Mouse (Mus musculus): ENCODE results near the gene Taf8. TPM values are rescaled to one million over a fixed set of nuclear protein-coding genes. Genes with fewer than 3 reads are reported as not detected.

Gene Taf8
- polyA plus RNA-seq, 1 experiment from 2014 or later, result 29.6 TPM

- no peaks in the 10 kb centered on the region for H3K9me3 ChIP-seq (ENCODE audit: control insufficient read depth, low read length)
- H3K4me3 ChIP-seq (ENCODE audit: low read depth, low read length), result no peak overlapping the region
- DNase-seq (ENCODE audit: low spot score) (no peak), ATAC-seq (replicated peaks; ENCODE audit: low FRiP score) (no peak)
- H3K27me3 ChIP-seq (ENCODE audit: control insufficient read depth, insufficient read depth, low read length), result no peaks in the 10 kb centered on the region
- H3K27ac ChIP-seq (ENCODE audit: low read depth, low read length), result no peak overlapping the region
- 83% methylated on average over 8 of the region's 8 CpGs for WGBS
- H3K36me3 ChIP-seq (ENCODE audit: control insufficient read depth, insufficient read depth, low read length), result no peaks in the 10 kb centered on the region
- no peak overlapping the region for H3K4me2 ChIP-seq (ENCODE audit: low read depth, low read length, severe bottlenecking)
- no peak overlapping the region for H3K9ac ChIP-seq (ENCODE audit: low read length)
- H3K4me1 ChIP-seq (replicated peaks; ENCODE audit: control insufficient read depth, insufficient read depth, low read length), result no peaks in the 10 kb centered on the region
Observed at GRCm38 (mm10) chr17:47454675-47455074, 47.4 kb downstream of the Taf8 start.

GRCm38 (mm10) chr17:47452886-47453285, 49.2 kb downstream of the Taf8 start:
- H3K27me3 ChIP-seq (ENCODE audit: control insufficient read depth, insufficient read depth, low read length), result no peaks in the 10 kb centered on the region
- WGBS, result 52% methylated on average over 7 of the region's 7 CpGs
- H3K36me3 ChIP-seq (ENCODE audit: control insufficient read depth, insufficient read depth, low read length), result no peaks in the 10 kb centered on the region
- H3K4me1 ChIP-seq (replicated peaks; ENCODE audit: control insufficient read depth, insufficient read depth, low read length), result no peaks in the 10 kb centered on the region
- DNase-seq (ENCODE audit: low spot score) (no peak), ATAC-seq (replicated peaks; ENCODE audit: low FRiP score) (no peak)
- no peak overlapping the region for H3K27ac ChIP-seq (ENCODE audit: low read depth, low read length)
- no peak overlapping the region for H3K4me2 ChIP-seq (ENCODE audit: low read depth, low read length, severe bottlenecking)
- no peak overlapping the region for H3K9ac ChIP-seq (ENCODE audit: low read length)
- H3K9me3 ChIP-seq (ENCODE audit: control insufficient read depth, low read length), result no peaks in the 10 kb centered on the region
- H3K4me3 ChIP-seq (ENCODE audit: low read depth, low read length), result no peak overlapping the region

- no peak for DNase-seq (ENCODE audit: low spot score)
- Histone ChIP-seq H3K4me2 (ENCODE audit: low read depth, low read length, severe bottlenecking) (no peak overlapping the region), H3K36me3 (ENCODE audit: control insufficient read depth, insufficient read depth, low read length) (no peaks in the 10 kb centered on the region), H3K9ac (ENCODE audit: low read length) (no peak overlapping the region), H3K9me3 (ENCODE audit: control insufficient read depth, low read length) (no peaks in the 10 kb centered on the region), H3K4me1 (replicated peaks; ENCODE audit: control insufficient read depth, insufficient read depth, low read length) (no peaks in the 10 kb centered on the region), H3K27me3 (ENCODE audit: control insufficient read depth, insufficient read depth, low read length) (no peaks in the 10 kb centered on the region), H3K27ac (ENCODE audit: low read depth, low read length) (no peak overlapping the region), H3K4me3 (ENCODE audit: low read depth, low read length) (no peak overlapping the region)
- ATAC-seq (replicated peaks; ENCODE audit: low FRiP score), result no peak
- WGBS, result 80% methylated on average over 12 of the region's 12 CpGs
Observed at GRCm38 (mm10) chr17:47450880-47451565, 51.1 kb downstream of the Taf8 start.

- ATAC-seq (replicated peaks; ENCODE audit: low FRiP score), result no peak
- H3K27me3 ChIP-seq (ENCODE audit: control insufficient read depth, insufficient read depth, low read length), result no peaks in the 10 kb centered on the region
- WGBS, result 42% methylated on average over 7 of the region's 7 CpGs
- no peak for DNase-seq (ENCODE audit: low spot score)
- H3K9ac ChIP-seq (ENCODE audit: low read length), result no peak overlapping the region
- H3K4me2 ChIP-seq (ENCODE audit: low read depth, low read length, severe bottlenecking), result no peak overlapping the region
- no peak overlapping the region for H3K27ac ChIP-seq (ENCODE audit: low read depth, low read length)
- no peak overlapping the region for H3K4me3 ChIP-seq (ENCODE audit: low read depth, low read length)
- no peaks in the 10 kb centered on the region for H3K36me3 ChIP-seq (ENCODE audit: control insufficient read depth, insufficient read depth, low read length)
- H3K4me1 ChIP-seq (replicated peaks; ENCODE audit: control insufficient read depth, insufficient read depth, low read length), result no peaks in the 10 kb centered on the region
- no peaks in the 10 kb centered on the region for H3K9me3 ChIP-seq (ENCODE audit: control insufficient read depth, low read length)
Observed at GRCm38 (mm10) chr17:47450239-47450638, 51.9 kb downstream of the Taf8 start.

- no peaks in the 10 kb centered on the region for H3K4me1 ChIP-seq (replicated peaks; ENCODE audit: control insufficient read depth, insufficient read depth, low read length)
- ATAC-seq (replicated peaks; ENCODE audit: low FRiP score) (no peak), DNase-seq (ENCODE audit: low spot score) (no peak)
- H3K9ac ChIP-seq (ENCODE audit: low read length), result no peak overlapping the region
- no peaks in the 10 kb centered on the region for H3K36me3 ChIP-seq (ENCODE audit: control insufficient read depth, insufficient read depth, low read length)
- H3K27me3 ChIP-seq (ENCODE audit: control insufficient read depth, insufficient read depth, low read length), result no peaks in the 10 kb centered on the region
- 77% methylated on average over 5 of the region's 5 CpGs for WGBS
- H3K4me3 ChIP-seq (ENCODE audit: low read depth, low read length), result no peak overlapping the region
- no peak overlapping the region for H3K4me2 ChIP-seq (ENCODE audit: low read depth, low read length, severe bottlenecking)
- H3K27ac ChIP-seq (ENCODE audit: low read depth, low read length), result no peak overlapping the region
- no peaks in the 10 kb centered on the region for H3K9me3 ChIP-seq (ENCODE audit: control insufficient read depth, low read length)
Observed at GRCm38 (mm10) chr17:47449432-47449831, 52.7 kb downstream of the Taf8 start.

GRCm38 (mm10) chr17:47448523-47449372, 53.3 kb downstream of the Taf8 start:
- DNase-seq (ENCODE audit: low spot score) (no peak), ATAC-seq (replicated peaks; ENCODE audit: low FRiP score) (no peak)
- H3K27ac ChIP-seq (ENCODE audit: low read depth, low read length), result no peak overlapping the region
- H3K27me3 ChIP-seq (ENCODE audit: control insufficient read depth, insufficient read depth, low read length), result no peaks in the 10 kb centered on the region
- no peak overlapping the region for H3K9ac ChIP-seq (ENCODE audit: low read length)
- 52% methylated on average over 8 of the region's 8 CpGs for WGBS
- H3K4me3 ChIP-seq (ENCODE audit: low read depth, low read length), result no peak overlapping the region
- H3K4me2 ChIP-seq (ENCODE audit: low read depth, low read length, severe bottlenecking), result no peak overlapping the region
- no peaks in the 10 kb centered on the region for H3K9me3 ChIP-seq (ENCODE audit: control insufficient read depth, low read length)
- no peaks in the 10 kb centered on the region for H3K36me3 ChIP-seq (ENCODE audit: control insufficient read depth, insufficient read depth, low read length)
- no peaks in the 10 kb centered on the region for H3K4me1 ChIP-seq (replicated peaks; ENCODE audit: control insufficient read depth, insufficient read depth, low read length)

GRCm38 (mm10) chr17:47446561-47446960, 55.5 kb downstream of the Taf8 start:
- Histone ChIP-seq H3K27ac (ENCODE audit: low read depth, low read length) (no peak overlapping the region), H3K27me3 (ENCODE audit: control insufficient read depth, insufficient read depth, low read length) (no peaks in the 10 kb centered on the region), H3K36me3 (ENCODE audit: control insufficient read depth, insufficient read depth, low read length) (no peaks in the 10 kb centered on the region), H3K4me1 (replicated peaks; ENCODE audit: control insufficient read depth, insufficient read depth, low read length) (0 out of 2 replicates have a peak, but pooled peaks cover 2% of the 10 kb centered on the region), H3K4me2 (ENCODE audit: low read depth, low read length, severe bottlenecking) (no peak overlapping the region), H3K4me3 (ENCODE audit: low read depth, low read length) (no peak overlapping the region), H3K9ac (ENCODE audit: low read length) (no peak overlapping the region), H3K9me3 (ENCODE audit: control insufficient read depth, low read length) (no peaks in the 10 kb centered on the region)
- DNase-seq (ENCODE audit: low spot score) (no peak), ATAC-seq (replicated peaks; ENCODE audit: low FRiP score) (no peak)
- 93% methylated on average over 11 of the region's 11 CpGs for WGBS

GRCm38 (mm10) chr17:47446025-47446424, 56.1 kb downstream of the Taf8 start:
- no peak overlapping the region for H3K4me2 ChIP-seq (ENCODE audit: low read depth, low read length, severe bottlenecking)
- H3K4me1 ChIP-seq (replicated peaks; ENCODE audit: control insufficient read depth, insufficient read depth, low read length), result peaks cover 4% of the 10 kb centered on the region; the same call in 1 of the 2 replicates
- no peaks in the 10 kb centered on the region for H3K36me3 ChIP-seq (ENCODE audit: control insufficient read depth, insufficient read depth, low read length)
- DNase-seq (ENCODE audit: low spot score) (no peak), ATAC-seq (replicated peaks; ENCODE audit: low FRiP score) (no peak)
- no peak overlapping the region for H3K9ac ChIP-seq (ENCODE audit: low read length)
- no peaks in the 10 kb centered on the region for H3K9me3 ChIP-seq (ENCODE audit: control insufficient read depth, low read length)
- 74% methylated on average over 9 of the region's 9 CpGs for WGBS
- H3K27me3 ChIP-seq (ENCODE audit: control insufficient read depth, insufficient read depth, low read length), result no peaks in the 10 kb centered on the region
- H3K4me3 ChIP-seq (ENCODE audit: low read depth, low read length), result no peak overlapping the region
- H3K27ac ChIP-seq (ENCODE audit: low read depth, low read length), result no peak overlapping the region
